Comparison of ENCODE assay signal across 9 mouse cellular contexts in genomic region chr5:53525305-53526069, GRCm38 (mm10). TPM values are rescaled to one million over a fixed set of nuclear protein-coding genes. Genes with fewer than 3 reads are reported as not detected.
DNase-seq lines count a peak whose midpoint lies in the region; ATAC-seq and TF ChIP-seq lines count a peak whose summit lies in the region.
"Had no signal": no experiment of that assay in that cellular context is flagged by ENCODE, and none has a peak within 500 bp of the region (broad histone marks: within the 10 kb centered on the region; RNA-seq: fewer than 3 reads in every experiment).

No protein-coding gene starts in this region.

- WGBS in forebrain, embryonic 10.5 days, result 60% methylated on average over 20 of the region's 20 CpGs
- 15% methylated on average over 20 of the region's 20 CpGs for WGBS in midbrain, postnatal 0 days
- 57% methylated on average over 20 of the region's 20 CpGs for WGBS in kidney, adult 2 months

- ATAC-seq in midbrain, postnatal 0 days (ENCODE audit: low FRiP score), result peak; percentile 34; the same call in 1 of the 2 replicates

- peaks cover 23% of the 10 kb centered on the region for H3K4me1 ChIP-seq in forebrain, embryonic 10.5 days
- H3K4me1 ChIP-seq in midbrain, postnatal 0 days (ENCODE audit: insufficient read depth, low read length), result peaks cover 4% of the 10 kb centered on the region
- no peaks in the 10 kb centered on the region for H3K4me1 ChIP-seq in kidney, adult 2 months (ENCODE audit: control insufficient read depth, insufficient read depth, low read length)

- 0 out of 2 replicates have a peak overlapping the region, but pooled peaks have one; percentile 24 for H3K9ac ChIP-seq in midbrain, postnatal 0 days (replicated peaks; ENCODE audit: low read length, poor library complexity, severe bottlenecking)
- H3K9ac ChIP-seq: heart, embryonic 15.5 days had no signal

- peak overlapping the region; percentile 1; the same call in 1 of the 2 replicates for H3K4me3 ChIP-seq in forebrain, embryonic 10.5 days
- H3K4me3 ChIP-seq in midbrain, postnatal 0 days (ENCODE audit: low read depth, low read length), result no peak overlapping the region
- no peak overlapping the region for H3K4me3 ChIP-seq in kidney, adult 2 months (ENCODE audit: insufficient read depth, low read depth, low read length)
- H3K4me3 ChIP-seq: heart, embryonic 15.5 days had no signal

- H3K36me3 ChIP-seq in forebrain, embryonic 10.5 days (replicated peaks), result no peaks in the 10 kb centered on the region
- H3K36me3 ChIP-seq in midbrain, postnatal 0 days (ENCODE audit: insufficient read depth, low read length), result no peaks in the 10 kb centered on the region
- no peaks in the 10 kb centered on the region for H3K36me3 ChIP-seq in kidney, adult 2 months (ENCODE audit: control insufficient read depth, insufficient read depth, low read length)
- H3K36me3 ChIP-seq: heart, embryonic 15.5 days had no signal

- DNase-seq in cerebellum, adult 11 months, result peak; percentile 48
- peak; percentile 15 for DNase-seq in forebrain, embryonic 10.5 days (ENCODE audit: extremely low spot score, low spot score)
- peak; percentile 50 for DNase-seq in layer of hippocampus, adult 9-10 months (ENCODE audit: low spot score)
- peak; percentile 63 for DNase-seq in midbrain, postnatal 0 days (ENCODE audit: low spot score)
- no peak for DNase-seq in thymus, postnatal 25 days
- no peak for DNase-seq in kidney, adult 2 months
- DNase-seq in thymus, postnatal 10 days (ENCODE audit: low spot score in 2 of 2), result no peak
- no peak for DNase-seq in spleen, postnatal 36 days (ENCODE audit: low spot score in 2 of 2)

- H3K27ac ChIP-seq in forebrain, embryonic 10.5 days, result peak overlapping the region; percentile 80
- H3K27ac ChIP-seq in midbrain, postnatal 0 days (ENCODE audit: low read depth, low read length), result no peak overlapping the region
- H3K27ac ChIP-seq in kidney, adult 2 months (ENCODE audit: insufficient read depth, low read depth, low read length), result no peak overlapping the region
- H3K27ac ChIP-seq: heart, embryonic 15.5 days had no signal

- H3K4me2 ChIP-seq in midbrain, postnatal 0 days (ENCODE audit: low read depth, low read length, poor library complexity, severe bottlenecking), result peak overlapping the region; percentile 29
- H3K4me2 ChIP-seq: heart, embryonic 15.5 days had no signal

- TF ChIP-seq POLR2A in kidney, adult 2 months (IDR thresholded peaks at IDR 0.05; ENCODE audit: low read depth, low read length), result no peak

- TF ChIP-seq CTCF in midbrain, postnatal 0 days (IDR thresholded peaks at IDR 0.05), result no peak
- no peak for TF ChIP-seq CTCF in kidney, adult 2 months (conservative IDR thresholded peaks at IDR 0.05; ENCODE audit: insufficient read depth, insufficient read length, low read depth, low read length)

- no peaks in the 10 kb centered on the region for H3K9me3 ChIP-seq in forebrain, embryonic 10.5 days
- H3K9me3 ChIP-seq in midbrain, postnatal 0 days (ENCODE audit: low read length), result no peaks in the 10 kb centered on the region
- H3K9me3 ChIP-seq: heart, embryonic 15.5 days had no signal

- H3K27me3 ChIP-seq in forebrain, embryonic 10.5 days (ENCODE audit: poor library complexity, severe bottlenecking), result no peaks in the 10 kb centered on the region
- no peaks in the 10 kb centered on the region for H3K27me3 ChIP-seq in midbrain, postnatal 0 days (ENCODE audit: insufficient read depth, low read length)
- no peaks in the 10 kb centered on the region for H3K27me3 ChIP-seq in kidney, adult 2 months (replicated peaks; ENCODE audit: control insufficient read depth, insufficient read depth, low read length)

RNA-seq across cellular contexts. Expression of gene Rbpj, which starts 59.5 kb away (rescaled TPM):
- 41.6 and 44.0 TPM in 2 replicates for polyA plus RNA-seq in forebrain, embryonic 10.5 days (2016; fragmentation: Nextera tagmentation; extraction: Ambion mirVana)
- 21.0 and 23.7 TPM in 2 replicates for total RNA-seq in midbrain, postnatal 0 days (2014; rRNA removed)
- polyA plus RNA-seq in midbrain, postnatal 0 days (2015; fragmentation: Nextera tagmentation; extraction: Ambion mirVana), result 14.5 and 14.8 TPM in 2 replicates
- polyA plus RNA-seq in kidney, adult 2 months (2012; rRNA removed), result 13.4 and 13.6 TPM in 2 replicates

Comparison
In these comparisons a context has a peak if more than half of its experiments do, and no peak if none do; other contexts are left out.
1. DNase-seq: peak in cerebellum, adult 11 months (single experiment), forebrain, embryonic 10.5 days (single experiment), layer of hippocampus, adult 9-10 months (single experiment) and midbrain, postnatal 0 days (single experiment); none in thymus, postnatal 25 days (single experiment), kidney, adult 2 months (single experiment), thymus, postnatal 10 days (0 of 2) and spleen, postnatal 36 days (0 of 2).